In the genomic region with DNA sequence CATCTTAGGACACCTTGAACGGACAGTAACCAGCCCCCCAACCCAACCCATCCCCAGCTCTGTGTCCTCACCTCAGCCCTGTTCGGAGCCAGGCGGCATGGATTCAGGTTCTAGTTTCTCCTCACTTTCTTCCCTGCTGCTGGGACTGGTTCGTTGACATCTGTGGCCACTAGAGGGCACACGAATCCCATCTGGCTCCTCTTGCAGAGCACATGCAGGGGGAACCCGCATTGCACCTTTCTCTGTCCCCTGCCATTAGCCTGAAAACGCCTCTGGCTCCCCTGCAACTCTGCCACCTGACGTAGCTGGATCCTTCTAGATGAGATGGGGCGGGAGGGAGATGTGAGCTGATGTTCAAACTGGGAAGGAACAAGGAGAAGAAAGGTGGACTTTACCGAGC, we compare ENCODE assay signal across 8 mouse cellular contexts. TPM values are rescaled to one million over a fixed set of nuclear protein-coding genes. Genes with fewer than 3 reads are reported as not detected.
DNase-seq lines count a peak whose midpoint lies in the region; ATAC-seq and TF ChIP-seq lines count a peak whose summit lies in the region.

No protein-coding gene starts in this region.

- no peak overlapping the region for H3K27ac ChIP-seq in forebrain, embryonic 12.5 days
- no peak overlapping the region; the same call in 1 of the 2 replicates for H3K27ac ChIP-seq in heart, embryonic 16.5 days (ENCODE audit: low read length)
- H3K27ac ChIP-seq in liver, embryonic 14.5 days = no peak overlapping the region
- no peak overlapping the region for H3K27ac ChIP-seq in neural tube, embryonic 11.5 days (ENCODE audit: low read depth, low read length)
- H3K27ac ChIP-seq in stomach, postnatal 0 days (replicated peaks) = peak overlapping the region; percentile 61; the same call in 1 of the 2 replicates

- peak; percentile 91 for TF ChIP-seq CTCF in liver, embryonic 14.5 days (IDR thresholded peaks at IDR 0.05; ENCODE audit: low read depth)
- peak; percentile 98 for TF ChIP-seq CTCF in stomach, postnatal 0 days (IDR thresholded peaks at IDR 0.05; ENCODE audit: low read depth)

- WGBS in forebrain, embryonic 12.5 days = 4% methylated on average over 10 of the region's 10 CpGs
- 5% methylated on average over 10 of the region's 10 CpGs for WGBS in heart, embryonic 16.5 days
- WGBS in liver, embryonic 14.5 days (ENCODE audit: insufficient replicate concordance) = 3% methylated on average over 10 of the region's 10 CpGs
- WGBS in neural tube, embryonic 11.5 days = 7% methylated on average over 10 of the region's 10 CpGs
- 3% methylated on average over 10 of the region's 10 CpGs for WGBS in stomach, postnatal 0 days

- no peaks in the 10 kb centered on the region for H3K9me3 ChIP-seq in forebrain, embryonic 12.5 days
- no peaks in the 10 kb centered on the region for H3K9me3 ChIP-seq in heart, embryonic 16.5 days (replicated peaks; ENCODE audit: control insufficient read depth, low read length)
- no peaks in the 10 kb centered on the region for H3K9me3 ChIP-seq in liver, embryonic 14.5 days (ENCODE audit: control insufficient read depth, low read length)
- no peaks in the 10 kb centered on the region for H3K9me3 ChIP-seq in neural tube, embryonic 11.5 days (ENCODE audit: control insufficient read depth, low read length)
- no peaks in the 10 kb centered on the region for H3K9me3 ChIP-seq in stomach, postnatal 0 days (ENCODE audit: control insufficient read depth, low read length)

- H3K36me3 ChIP-seq in forebrain, embryonic 12.5 days (replicated peaks) = peaks cover 7% of the 10 kb centered on the region; the same call in 1 of the 2 replicates
- H3K36me3 ChIP-seq in heart, embryonic 16.5 days (ENCODE audit: control insufficient read depth, insufficient read depth) = no peaks in the 10 kb centered on the region
- H3K36me3 ChIP-seq in liver, embryonic 14.5 days (replicated peaks; ENCODE audit: control insufficient read depth, insufficient read depth, low read depth) = no peaks in the 10 kb centered on the region
- H3K36me3 ChIP-seq in neural tube, embryonic 11.5 days (ENCODE audit: control insufficient read depth, insufficient read depth, low read length) = no peaks in the 10 kb centered on the region
- H3K36me3 ChIP-seq in stomach, postnatal 0 days (ENCODE audit: control insufficient read depth, insufficient read depth, low read length) = no peaks in the 10 kb centered on the region

- peak overlapping the region; percentile 47 for H3K4me2 ChIP-seq in forebrain, embryonic 12.5 days
- H3K4me2 ChIP-seq in heart, embryonic 16.5 days (ENCODE audit: low read depth, low read length) = peak overlapping the region; percentile 63
- H3K4me2 ChIP-seq in liver, embryonic 14.5 days (ENCODE audit: low read depth) = no peak overlapping the region
- H3K4me2 ChIP-seq in neural tube, embryonic 11.5 days (ENCODE audit: low read depth) = no peak overlapping the region
- peak overlapping the region; percentile 47 for H3K4me2 ChIP-seq in stomach, postnatal 0 days (replicated peaks; ENCODE audit: low read depth)

- TF ChIP-seq EP300 in liver, embryonic 14.5 days (IDR thresholded peaks at IDR 0.05; ENCODE audit: low read depth) = no peak
- no peak for TF ChIP-seq EP300 in stomach, postnatal 0 days (optimal IDR thresholded peaks at IDR 0.05)

- H3K27me3 ChIP-seq in forebrain, embryonic 12.5 days = peaks cover 6% of the 10 kb centered on the region
- no peaks in the 10 kb centered on the region for H3K27me3 ChIP-seq in heart, embryonic 16.5 days (ENCODE audit: control insufficient read depth, insufficient read depth, low read length)
- H3K27me3 ChIP-seq in liver, embryonic 14.5 days (ENCODE audit: control insufficient read depth, insufficient read depth, low read length) = no peaks in the 10 kb centered on the region
- no peaks in the 10 kb centered on the region for H3K27me3 ChIP-seq in neural tube, embryonic 11.5 days (ENCODE audit: control insufficient read depth, insufficient read depth, low read length)
- H3K27me3 ChIP-seq in stomach, postnatal 0 days (ENCODE audit: control insufficient read depth, insufficient read depth, low read length) = no peaks in the 10 kb centered on the region

- H3K4me1 ChIP-seq in forebrain, embryonic 12.5 days = peaks cover 21% of the 10 kb centered on the region
- peaks cover 13% of the 10 kb centered on the region for H3K4me1 ChIP-seq in heart, embryonic 16.5 days (ENCODE audit: control insufficient read depth, insufficient read depth, low read length)
- peaks cover 0 to 2% of the 10 kb centered on the region in 2 experiments; a peak in 1 of 4 replicates for H3K4me1 ChIP-seq in liver, embryonic 14.5 days (replicated peaks; ENCODE audit: control insufficient read depth in 2 of 2, insufficient read depth in 2 of 2, low read length in 1 of 2)
- H3K4me1 ChIP-seq in neural tube, embryonic 11.5 days (ENCODE audit: control insufficient read depth, insufficient read depth, low read length) = peaks cover 13% of the 10 kb centered on the region; the same call in 1 of the 2 replicates
- H3K4me1 ChIP-seq in stomach, postnatal 0 days (replicated peaks; ENCODE audit: control insufficient read depth, insufficient read depth) = no peaks in the 10 kb centered on the region

- DNase-seq in CD8-positive naive resting alpha-beta T cell, adult 2 months (ENCODE audit: low read depth in 2 of 2, low spot score in 2 of 2) = peak; percentile 71 to 81
- DNase-seq in c-Kit-positive CD71-negative TER-119-negative erythroid progenitor cells, embryonic 14.5 days (ENCODE audit: low read depth) = peak; percentile 62
- peak; percentile 83 to 85 for DNase-seq in kidney, postnatal 25 days
- DNase-seq in liver, embryonic 14.5 days (ENCODE audit: low read depth in 3 of 3, low spot score in 3 of 3) = peak in 2 of 3 experiments; percentile 19 to 38
- DNase-seq in neural tube, embryonic 11.5 days (ENCODE audit: low spot score) = peak; percentile 74
- DNase-seq in stomach, postnatal 0 days (ENCODE audit: low spot score) = peak; percentile 85

- peak overlapping the region; percentile 29; the same call in 1 of the 2 replicates for H3K9ac ChIP-seq in forebrain, embryonic 12.5 days
- peak overlapping the region; percentile 27 for H3K9ac ChIP-seq in heart, embryonic 16.5 days (ENCODE audit: low read length)
- H3K9ac ChIP-seq in liver, embryonic 14.5 days (replicated peaks) = no peak overlapping the region
- H3K9ac ChIP-seq in neural tube, embryonic 11.5 days (ENCODE audit: low read length) = no peak overlapping the region
- H3K9ac ChIP-seq in stomach, postnatal 0 days (ENCODE audit: low read length) = 0 out of 2 replicates have a peak overlapping the region, but pooled peaks have one; percentile 9

- H3K4me3 ChIP-seq in forebrain, embryonic 12.5 days (replicated peaks) = peak overlapping the region; percentile 13; the same call in 1 of the 2 replicates
- H3K4me3 ChIP-seq in heart, embryonic 16.5 days (ENCODE audit: low read length) = peak overlapping the region; percentile 28
- no peak overlapping the region for H3K4me3 ChIP-seq in liver, embryonic 14.5 days (ENCODE audit: insufficient read depth in 1 of 2, low read depth in 2 of 2, low read length in 2 of 2)
- H3K4me3 ChIP-seq in neural tube, embryonic 11.5 days (ENCODE audit: low read depth, low read length) = no peak overlapping the region
- H3K4me3 ChIP-seq in stomach, postnatal 0 days (ENCODE audit: low read depth, low read length) = no peak overlapping the region

- peak; percentile 63; the same call in 1 of the 2 replicates for ATAC-seq in forebrain, embryonic 12.5 days (ENCODE audit: low FRiP score)
- ATAC-seq in heart, embryonic 16.5 days (replicated peaks; ENCODE audit: extremely low read depth, insufficient read depth, low FRiP score) = peak; percentile 69
- ATAC-seq in liver, embryonic 14.5 days (ENCODE audit: insufficient read depth) = no peak
- no peak for ATAC-seq in neural tube, embryonic 11.5 days (ENCODE audit: insufficient read depth, low FRiP score, low TSS enrichment)
- ATAC-seq in stomach, postnatal 0 days (ENCODE audit: low FRiP score, low TSS enrichment) = peak; percentile 67

RNA-seq across cellular contexts. Expression of gene Scn2b, which starts 4.2 kb away (rescaled TPM):
- polyA plus RNA-seq in forebrain, embryonic 12.5 days (2016; fragmentation: Nextera tagmentation; extraction: Ambion mirVana) = 3.0 and 3.1 TPM in 2 replicates
- 1.3 and 2.3 TPM in 2 replicates for polyA plus RNA-seq in heart, embryonic 16.5 days (2015; fragmentation: Nextera tagmentation; extraction: Ambion mirVana)
- polyA plus RNA-seq in liver, embryonic 14.5 days (2012; rRNA removed) = 0.13 and 0.15 TPM in 2 replicates
- 0.08 and 0.10 TPM in 2 replicates for polyA plus RNA-seq in liver, embryonic 14.5 days (2014; fragmentation: Nextera tagmentation; extraction: Ambion mirVana)
- 3.4 and 4.4 TPM in 2 replicates for polyA plus RNA-seq in neural tube, embryonic 11.5 days (2014; fragmentation: Nextera tagmentation; extraction: Ambion mirVana)
- polyA plus RNA-seq in stomach, postnatal 0 days (2015; fragmentation: Nextera tagmentation; extraction: Ambion mirVana) = 0.84 and 0.94 TPM in 2 replicates

RNA-seq across cellular contexts. Expression of gene Scn4b, which starts 16.4 kb away (rescaled TPM):
- 0.23 and 0.56 TPM in 2 replicates for polyA plus RNA-seq in forebrain, embryonic 12.5 days (2016; fragmentation: Nextera tagmentation; extraction: Ambion mirVana)
- polyA plus RNA-seq in heart, embryonic 16.5 days (2015; fragmentation: Nextera tagmentation; extraction: Ambion mirVana) = 0.75 and 1.6 TPM in 2 replicates
- polyA plus RNA-seq in liver, embryonic 14.5 days (2012; rRNA removed) = 0.03 and 0.06 TPM in 2 replicates
- polyA plus RNA-seq in liver, embryonic 14.5 days (2014; fragmentation: Nextera tagmentation; extraction: Ambion mirVana) = 0.01 TPM in 1 of 2 replicates, not detected in the other
- 0.12 TPM in 2 replicates for polyA plus RNA-seq in neural tube, embryonic 11.5 days (2014; fragmentation: Nextera tagmentation; extraction: Ambion mirVana)
- polyA plus RNA-seq in stomach, postnatal 0 days (2015; fragmentation: Nextera tagmentation; extraction: Ambion mirVana) = 0.11 TPM in 2 replicates

RNA-seq across cellular contexts. Expression of gene Jaml, which starts 42.8 kb away (rescaled TPM):
- polyA plus RNA-seq in forebrain, embryonic 12.5 days (2016; fragmentation: Nextera tagmentation; extraction: Ambion mirVana) = 0.15 TPM in 1 of 2 replicates, not detected in the other
- polyA plus RNA-seq in heart, embryonic 16.5 days (2015; fragmentation: Nextera tagmentation; extraction: Ambion mirVana) = 0.41 and 0.87 TPM in 2 replicates
- 0.03 and 0.09 TPM in 2 replicates for polyA plus RNA-seq in liver, embryonic 14.5 days (2012; rRNA removed)
- 0.21 and 0.25 TPM in 2 replicates for polyA plus RNA-seq in liver, embryonic 14.5 days (2014; fragmentation: Nextera tagmentation; extraction: Ambion mirVana)
- 0.09 and 0.99 TPM in 2 replicates for polyA plus RNA-seq in neural tube, embryonic 11.5 days (2014; fragmentation: Nextera tagmentation; extraction: Ambion mirVana)
- 3.4 and 3.5 TPM in 2 replicates for polyA plus RNA-seq in stomach, postnatal 0 days (2015; fragmentation: Nextera tagmentation; extraction: Ambion mirVana)

Comparison
In these comparisons a context has a peak if more than half of its experiments do, and no peak if none do; other contexts are left out.
1. DNase-seq: peak in every context shown above with its lines; median percentile 85 in stomach, postnatal 0 days; 84 in kidney, postnatal 25 days; 76 in CD8-positive naive resting alpha-beta T cell, adult 2 months; 74 in neural tube, embryonic 11.5 days; 62 in c-Kit-positive CD71-negative TER-119-negative erythroid progenitor cells, embryonic 14.5 days; 28 in liver, embryonic 14.5 days.
2. ATAC-seq: peak in forebrain, embryonic 12.5 days (single experiment), heart, embryonic 16.5 days (single experiment) and stomach, postnatal 0 days (single experiment); none in liver, embryonic 14.5 days (single experiment) and neural tube, embryonic 11.5 days (single experiment).
3. H3K4me2 ChIP-seq: peak in forebrain, embryonic 12.5 days (single experiment), heart, embryonic 16.5 days (single experiment) and stomach, postnatal 0 days (single experiment); none in liver, embryonic 14.5 days (single experiment) and neural tube, embryonic 11.5 days (single experiment).
4. H3K4me3 ChIP-seq: peak in forebrain, embryonic 12.5 days (single experiment) and heart, embryonic 16.5 days (single experiment); none in liver, embryonic 14.5 days (0 of 2), neural tube, embryonic 11.5 days (single experiment) and stomach, postnatal 0 days (single experiment).
5. H3K9ac ChIP-seq: peak in forebrain, embryonic 12.5 days (single experiment), heart, embryonic 16.5 days (single experiment) and stomach, postnatal 0 days (single experiment); none in liver, embryonic 14.5 days (single experiment) and neural tube, embryonic 11.5 days (single experiment).